Mouse (Mus musculus): ENCODE results near the gene Scube1. TPM values are rescaled to one million over a fixed set of nuclear protein-coding genes. Genes with fewer than 3 reads are reported as not detected.
A peak's percentile ranks its signal among the peaks of the same experiment; 100 is the strongest.

Scube1 gene
- total and polyA plus RNA-seq, 3 experiments, result not detected

DNA sequence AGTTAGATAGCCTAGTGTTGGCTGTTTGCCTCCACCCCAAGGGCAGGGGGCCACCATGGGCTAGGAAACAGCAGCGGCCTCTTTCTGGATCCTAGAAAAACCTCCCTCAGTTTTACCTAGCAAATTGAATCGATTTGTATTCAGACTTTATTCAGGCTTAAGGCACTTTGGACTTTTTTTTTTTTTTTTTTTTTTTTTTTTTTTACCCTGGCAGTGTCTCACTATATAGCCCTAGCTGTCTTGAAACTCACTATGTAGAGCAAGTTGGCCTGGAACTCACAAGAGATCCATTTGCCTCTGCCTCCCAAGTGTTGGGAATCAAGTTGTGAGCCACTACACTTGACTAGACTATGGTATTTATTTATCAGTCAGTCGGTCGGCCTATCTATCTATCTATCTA is 128.0 kb downstream of the Scube1 start:
- H3K27me3 ChIP-seq (replicated peaks), result no peaks in the 10 kb centered on the region
- no peak overlapping the region for H3K27ac ChIP-seq (ENCODE audit: insufficient read depth, low read depth)
- H3K36me3 ChIP-seq (replicated peaks in 1 of 2; ENCODE audit: control insufficient read depth in 1 of 2, insufficient read depth in 1 of 2, low read length in 1 of 2), result peaks cover 0 to 12% of the 10 kb centered on the region in 2 experiments
- no peak for TF ChIP-seq MAZ (IDR thresholded peaks at IDR 0.05; ENCODE audit: low read depth, low read length)
- no peak for TF ChIP-seq RAD21 (IDR thresholded peaks at IDR 0.05; ENCODE audit: low read depth, low read length)
- no peak for TF ChIP-seq USF1 (IDR thresholded peaks at IDR 0.05; ENCODE audit: low read depth, low read length)
- no peak for TF ChIP-seq NRF1 (IDR thresholded peaks at IDR 0.05; ENCODE audit: low read depth, low read length)
- no peak for TF ChIP-seq ETS1 (conservative IDR thresholded peaks at IDR 0.05; ENCODE audit: low read depth, low read length)
- no peak for TF ChIP-seq SMC3 (IDR thresholded peaks at IDR 0.05; ENCODE audit: low read depth, low read length)
- TF ChIP-seq TBP (conservative IDR thresholded peaks at IDR 0.05; ENCODE audit: low read depth, low read length), result no peak
- no peak for TF ChIP-seq POLR2AphosphoS2 (IDR thresholded peaks at IDR 0.05; ENCODE audit: low read depth, low read length)
- H3K9me3 ChIP-seq (replicated peaks; ENCODE audit: low read length), result no peaks in the 10 kb centered on the region
- no peak overlapping the region for H3K4me3 ChIP-seq (replicated peaks in 1 of 3; ENCODE audit: low read depth in 2 of 3, low read length in 2 of 3, poor library complexity in 1 of 3)
- peaks cover 6 to 23% of the 10 kb centered on the region in 2 experiments; a peak in 3 of 4 replicates for H3K4me1 ChIP-seq (ENCODE audit: control insufficient read depth in 1 of 2, insufficient read depth in 2 of 2)
- H3K4me2 ChIP-seq (ENCODE audit: insufficient read depth, low read depth, poor library complexity, severe bottlenecking), result no peak overlapping the region
- H3K79me2 ChIP-seq (replicated peaks; ENCODE audit: control insufficient read depth, extremely low read depth, insufficient read depth, poor library complexity, severe bottlenecking), result peaks cover 13% of the 10 kb centered on the region
- no peak for DNase-seq (ENCODE audit: extremely low read depth)
- dilution Hi-C loops (cut with MboI; ENCODE audit: extremely low pct_ligation_motif_present, extremely low pct_unique_long_range_greater_than_20kb, low sequenced_read_pairs) (no loop called here), in situ Hi-C loops (cut with MboI; ENCODE audit: low pct_ligation_motif_present, low pct_unique_long_range_greater_than_20kb, low sequenced_read_pairs) (no loop called here)
- no peak overlapping the region for H3K9ac ChIP-seq (ENCODE audit: insufficient read depth, low read depth)

DNA sequence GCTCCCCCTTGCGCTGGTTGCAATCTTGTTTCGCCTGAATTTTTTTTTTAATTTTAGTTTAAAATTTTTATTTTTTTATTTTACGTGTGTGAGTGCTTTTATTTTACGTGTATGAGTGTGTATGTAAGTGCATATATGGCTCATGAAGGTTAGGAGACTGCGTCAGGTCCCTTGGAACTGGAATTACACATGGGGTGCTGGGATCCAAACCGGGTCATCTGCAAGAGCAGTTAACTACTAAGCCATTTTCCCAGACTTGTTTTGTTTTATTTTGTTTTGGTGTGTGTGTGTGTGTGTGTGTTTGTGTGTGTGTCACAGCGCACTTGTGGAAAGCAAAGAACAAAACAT is 129.5 kb downstream of the Scube1 start:
- H3K79me2 ChIP-seq (replicated peaks; ENCODE audit: control insufficient read depth, extremely low read depth, insufficient read depth, poor library complexity, severe bottlenecking), result peaks cover 13% of the 10 kb centered on the region
- TF ChIP-seq ETS1 (conservative IDR thresholded peaks at IDR 0.05; ENCODE audit: low read depth, low read length) (no peak), RCOR1 (conservative IDR thresholded peaks at IDR 0.05; ENCODE audit: low read depth, low read length) (no peak), ZNF384 (IDR thresholded peaks at IDR 0.05; ENCODE audit: low read depth, low read length) (no peak), GABPA (IDR thresholded peaks at IDR 0.05; ENCODE audit: insufficient replicate concordance, low read depth, low read length) (no peak), USF1 (IDR thresholded peaks at IDR 0.05; ENCODE audit: low read depth, low read length) (no peak), ZKSCAN1 (IDR thresholded peaks at IDR 0.05; ENCODE audit: borderline replicate concordance, low read depth, low read length) (no peak), MAZ (IDR thresholded peaks at IDR 0.05; ENCODE audit: low read depth, low read length) (no peak), JUN (IDR thresholded peaks at IDR 0.05; ENCODE audit: insufficient read depth, low read depth, low read length) (no peak), CTCF (conservative IDR thresholded peaks at IDR 0.05 in 1 of 2, IDR thresholded peaks at IDR 0.05 in 1 of 2; ENCODE audit: low read depth in 2 of 2, low read length in 2 of 2) (no peak)
- no peaks in the 10 kb centered on the region for H3K9me3 ChIP-seq (replicated peaks; ENCODE audit: low read length)
- H3K4me1 ChIP-seq (ENCODE audit: control insufficient read depth in 1 of 2, insufficient read depth in 2 of 2), result peaks cover 6 to 23% of the 10 kb centered on the region in 2 experiments; a peak in 3 of 4 replicates
- H3K36me3 ChIP-seq (replicated peaks in 1 of 2; ENCODE audit: control insufficient read depth in 1 of 2, insufficient read depth in 1 of 2, low read length in 1 of 2), result peaks cover 0 to 27% of the 10 kb centered on the region in 2 experiments
- peak overlapping the region; percentile 73 for H3K4me2 ChIP-seq (ENCODE audit: insufficient read depth, low read depth, poor library complexity, severe bottlenecking)
- dilution Hi-C loops (cut with MboI; ENCODE audit: extremely low pct_ligation_motif_present, extremely low pct_unique_long_range_greater_than_20kb, low sequenced_read_pairs) (no loop called here), in situ Hi-C loops (cut with MboI; ENCODE audit: low pct_ligation_motif_present, low pct_unique_long_range_greater_than_20kb, low sequenced_read_pairs) (no loop called here)
- H3K27me3 ChIP-seq (replicated peaks), result no peaks in the 10 kb centered on the region
- H3K4me3 ChIP-seq (replicated peaks in 1 of 3; ENCODE audit: low read depth in 2 of 3, low read length in 2 of 3, poor library complexity in 1 of 3), result peak overlapping the region; percentile 87 to 94 (median 88)
- H3K9ac ChIP-seq (ENCODE audit: insufficient read depth, low read depth), result peak overlapping the region; percentile 71
- DNase-seq (ENCODE audit: extremely low read depth), result no peak
- H3K27ac ChIP-seq (ENCODE audit: insufficient read depth, low read depth), result no peak overlapping the region

Data from CH12.LX (cell line).